Mouse (Mus musculus) intestine, postnatal 0 days (tissue): ENCODE measurements around the gene Hdac4. TPM values are rescaled to one million over a fixed set of nuclear protein-coding genes. Genes with fewer than 3 reads are reported as not detected.

ENCODE experiments used
- ATAC-seq: fragments of 200-750 bp; cut with Nextera tagmentation; 2 replicates; pipeline ENCODE4 v1.8.0; 2017; ENCODE audit warnings: mild to moderate bottlenecking, moderate TSS enrichment, moderate library complexity
- H3K27ac ChIP-seq: fragments of 300-500 bp; sonication (generic); 2 replicates; pipeline ENCODE4 v1.5.1; 2014; ENCODE audit warnings: mild to moderate bottlenecking, low read depth, low read length, moderate library complexity
- H3K27me3 ChIP-seq: fragments of 300-500 bp; sonication (generic); replicated peaks from 2 replicates; pipeline ENCODE4 v1.6.1; 2014; ENCODE audit warnings: low read length, mixed read lengths; ENCODE audit not compliant: control insufficient read depth, insufficient read depth
- H3K36me3 ChIP-seq: fragments of 300-500 bp; sonication (generic); 2 replicates; pipeline ENCODE4 v1.6.1; 2014; ENCODE audit warnings: mild to moderate bottlenecking, moderate library complexity; ENCODE audit not compliant: control insufficient read depth, insufficient read depth
- H3K4me1 ChIP-seq: fragments of 300-500 bp; sonication (generic); replicated peaks from 2 replicates; pipeline ENCODE4 v1.6.1; 2014; ENCODE audit warnings: antibody characterized with exemption, low read length, mixed read lengths; ENCODE audit not compliant: control insufficient read depth, insufficient read depth
- H3K4me2 ChIP-seq: fragments of 300-500 bp; sonication (generic); replicated peaks from 2 replicates; pipeline ENCODE4 v1.6.1; 2014; ENCODE audit warnings: low read depth, mild to moderate bottlenecking, moderate library complexity
- H3K4me3 ChIP-seq: fragments of 300-500 bp; sonication (generic); 2 replicates; pipeline ENCODE4 v1.5.1; 2014; ENCODE audit warnings: low read depth, low read length
- H3K9ac ChIP-seq: fragments of 300-500 bp; sonication (generic); 2 replicates; pipeline ENCODE4 v1.6.1; 2014; ENCODE audit warnings: mild to moderate bottlenecking, low read depth, low read length
- H3K9me3 ChIP-seq: fragments of 300-500 bp; sonication (generic); 2 replicates; pipeline ENCODE4 v1.6.1; 2016; ENCODE audit warnings: mixed run types; ENCODE audit not compliant: control insufficient read depth
- CTCF ChIP-seq: sonication (generic); IDR thresholded peaks from 2 replicates; pipeline ENCODE4 v1.5.1; 2016; ENCODE audit warnings: low read depth, mild to moderate bottlenecking, control low read depth, antibody characterized with exemption, moderate library complexity
- WGBS: fragments of 180-500 bp; shearing (Covaris S2); extraction: QIAGEN DNeasy Blood & Tissue Kit; methylation state at CpG from one replicate; pipeline ENCODE4 v1.1.7; 2014; 5-methylcytosine and 5-hydroxymethylcytosine counted together
- polyA plus RNA-seq: library from polyadenylated mRNA; unstranded; fragments of >200 nt; fragmentation: Nextera tagmentation; extraction: Ambion mirVana; gene quantifications from 2 replicates; pipeline ENCODE4 v1.2.1, GENCODE M21; 2015

Hdac4 gene
- polyA plus RNA-seq, 1 experiment from 2014 or later, result 6.7 TPM

- Histone ChIP-seq H3K36me3 (peaks cover 4% of the 10 kb centered on the region; the same call in 1 of the 2 replicates), H3K9ac (no peak overlapping the region), H3K27me3 (no peaks in the 10 kb centered on the region), H3K27ac (no peak overlapping the region), H3K4me1 (no peaks in the 10 kb centered on the region), H3K9me3 (no peaks in the 10 kb centered on the region), H3K4me2 (no peak overlapping the region), H3K4me3 (no peak overlapping the region)
- no peak for TF ChIP-seq CTCF
- WGBS, result 76% methylated on average over 2 of the region's 2 CpGs
- ATAC-seq, result no peak
Measured at GRCm38 (mm10) chr1:92137136-92137848, 58.2 kb downstream of the Hdac4 start.

- Histone ChIP-seq H3K4me2 (no peak overlapping the region), H3K9me3 (no peaks in the 10 kb centered on the region), H3K36me3 (0 out of 2 replicates have a peak, but pooled peaks cover 4% of the 10 kb centered on the region), H3K27ac (no peak overlapping the region), H3K27me3 (no peaks in the 10 kb centered on the region), H3K4me3 (no peak overlapping the region), H3K4me1 (no peaks in the 10 kb centered on the region), H3K9ac (no peak overlapping the region)
- TF ChIP-seq CTCF, result no peak
- 97% methylated on average over 3 of the region's 3 CpGs for WGBS
- no peak for ATAC-seq
Measured at GRCm38 (mm10) chr1:92136362-92136761, 59.1 kb downstream of the Hdac4 start.

GRCm38 (mm10) chr1:92132181-92132580 is 63.3 kb downstream of the Hdac4 start:
- no peak for ATAC-seq
- H3K27ac ChIP-seq, result no peak overlapping the region
- TF ChIP-seq CTCF, result no peak

GRCm38 (mm10) chr1:92130470-92131100 is 64.9 kb downstream of the Hdac4 start:
- no peak overlapping the region for H3K4me2 ChIP-seq
- no peaks in the 10 kb centered on the region; the same call in 1 of the 2 replicates for H3K4me1 ChIP-seq
- no peaks in the 10 kb centered on the region for H3K36me3 ChIP-seq
- H3K9ac ChIP-seq, result no peak overlapping the region
- no peak overlapping the region for H3K4me3 ChIP-seq
- no peaks in the 10 kb centered on the region for H3K27me3 ChIP-seq
- ATAC-seq, result peak; percentile 56
- H3K9me3 ChIP-seq, result no peaks in the 10 kb centered on the region
- WGBS, result 37% methylated on average over 6 of the region's 6 CpGs
- H3K27ac ChIP-seq, result no peak overlapping the region
- no peak for TF ChIP-seq CTCF

More at GRCm38 (mm10) chr1:92132181-92132580, 63.3 kb downstream of the Hdac4 start:
- no peaks in the 10 kb centered on the region for H3K36me3 ChIP-seq
- WGBS, result 37% methylated on average over 2 of the region's 2 CpGs
- H3K27me3 ChIP-seq, result no peaks in the 10 kb centered on the region
- H3K4me1 ChIP-seq, result no peaks in the 10 kb centered on the region; the same call in 1 of the 2 replicates
- H3K4me3 ChIP-seq, result no peak overlapping the region
- H3K9ac ChIP-seq, result no peak overlapping the region
- no peaks in the 10 kb centered on the region for H3K9me3 ChIP-seq
- H3K4me2 ChIP-seq, result no peak overlapping the region

GRCm38 (mm10) chr1:92129751-92130150 is 65.7 kb downstream of the Hdac4 start:
- no peak overlapping the region for H3K4me3 ChIP-seq
- no peaks in the 10 kb centered on the region for H3K9me3 ChIP-seq
- ATAC-seq, result no peak
- no peak overlapping the region for H3K9ac ChIP-seq
- H3K27me3 ChIP-seq, result no peaks in the 10 kb centered on the region
- no peak overlapping the region for H3K4me2 ChIP-seq
- H3K27ac ChIP-seq, result no peak overlapping the region; the same call in 1 of the 2 replicates
- no peak for TF ChIP-seq CTCF
- 78% methylated on average over 3 of the region's 3 CpGs for WGBS
- no peaks in the 10 kb centered on the region; the same call in 1 of the 2 replicates for H3K4me1 ChIP-seq
- H3K36me3 ChIP-seq, result no peaks in the 10 kb centered on the region

GRCm38 (mm10) chr1:92127785-92128184 is 67.7 kb downstream of the Hdac4 start:
- no peaks in the 10 kb centered on the region for H3K36me3 ChIP-seq
- TF ChIP-seq CTCF, result no peak
- no peak overlapping the region for H3K27ac ChIP-seq
- no peak overlapping the region for H3K4me2 ChIP-seq
- H3K4me1 ChIP-seq, result no peaks in the 10 kb centered on the region; the same call in 1 of the 2 replicates
- H3K9me3 ChIP-seq, result no peaks in the 10 kb centered on the region
- ATAC-seq, result no peak
- H3K4me3 ChIP-seq, result no peak overlapping the region
- H3K9ac ChIP-seq, result no peak overlapping the region
- 88% methylated on average over 6 of the region's 6 CpGs for WGBS
- H3K27me3 ChIP-seq, result no peaks in the 10 kb centered on the region
